Mouse (Mus musculus) yolk sac, embryonic 10.5 days (tissue): ENCODE measurements around the gene Arxes2.
"Not testable (repeated sequence)": the region's sequence is repeated elsewhere in the genome, so short reads cannot be mapped to it uniquely, and the experiment has no call there.

Experiments used
- DNase-seq: peaks from one replicate; pipeline ENCODE4 v3.0.0-alpha.2; 2017; ENCODE audit warnings: low spot score

Arxes2 gene

GRCm38 (mm10) chrX:135993664-135994119 lies at the start of gene Arxes2:
TSS of gene Arxes2 (plus strand) at chrX:135993824.
- DNase-seq: not testable (repeated sequence)

GRCm38 (mm10) chrX:135948699-135949437 lies 44.8 kb upstream of the Arxes2 start:
- DNase-seq: no peak

GRCm38 (mm10) chrX:135956988-135957690 lies 36.5 kb upstream of the Arxes2 start:
- DNase-seq: no peak

- DNase-seq: no peak
These were observed 35.9 kb upstream of the Arxes2 start for GRCm38 (mm10) chrX:135957691-135958081.

GRCm38 (mm10) chrX:135958589-135959225 lies 34.9 kb upstream of the Arxes2 start:
- no peak for DNase-seq

- DNase-seq: peak; percentile 57
These were observed 34.1 kb upstream of the Arxes2 start for GRCm38 (mm10) chrX:135959536-135959935.

GRCm38 (mm10) chrX:135962342-135962741 lies 31.3 kb upstream of the Arxes2 start:
- DNase-seq: no peak

- no peak for DNase-seq
These were observed 30.5 kb upstream of the Arxes2 start for GRCm38 (mm10) chrX:135963130-135963529.

- no peak for DNase-seq
These were observed 30.0 kb upstream of the Arxes2 start for GRCm38 (mm10) chrX:135963629-135964028.

GRCm38 (mm10) chrX:135973597-135974423 lies 19.8 kb upstream of the Arxes2 start:
- DNase-seq: no peak

- no peak for DNase-seq
These were observed 19.0 kb upstream of the Arxes2 start for GRCm38 (mm10) chrX:135974424-135975225.

GRCm38 (mm10) chrX:135975226-135975552 lies 18.4 kb upstream of the Arxes2 start:
- peak; percentile 40 for DNase-seq

- no peak for DNase-seq
These were observed 8.9 kb upstream of the Arxes2 start for GRCm38 (mm10) chrX:135984539-135985260.

- DNase-seq: peak; percentile 24
These were observed 7.4 kb upstream of the Arxes2 start for GRCm38 (mm10) chrX:135986267-135986666.

GRCm38 (mm10) chrX:135990661-135991060 lies 3.0 kb upstream of the Arxes2 start:
- DNase-seq: no peak

- DNase-seq: peak; percentile 21
These were observed 431 bp upstream of the Arxes2 start for GRCm38 (mm10) chrX:135993192-135993594.

- DNase-seq: no peak
These were observed 13.7 kb downstream of the Arxes2 start for GRCm38 (mm10) chrX:136007199-136007843.

GRCm38 (mm10) chrX:136014392-136014791 lies 20.8 kb downstream of the Arxes2 start:
- no peak for DNase-seq

GRCm38 (mm10) chrX:136030331-136030730 lies 36.7 kb downstream of the Arxes2 start:
- DNase-seq: no peak
